Comparison of ENCODE assay signal across 8 mouse cellular contexts in the genomic region with DNA sequence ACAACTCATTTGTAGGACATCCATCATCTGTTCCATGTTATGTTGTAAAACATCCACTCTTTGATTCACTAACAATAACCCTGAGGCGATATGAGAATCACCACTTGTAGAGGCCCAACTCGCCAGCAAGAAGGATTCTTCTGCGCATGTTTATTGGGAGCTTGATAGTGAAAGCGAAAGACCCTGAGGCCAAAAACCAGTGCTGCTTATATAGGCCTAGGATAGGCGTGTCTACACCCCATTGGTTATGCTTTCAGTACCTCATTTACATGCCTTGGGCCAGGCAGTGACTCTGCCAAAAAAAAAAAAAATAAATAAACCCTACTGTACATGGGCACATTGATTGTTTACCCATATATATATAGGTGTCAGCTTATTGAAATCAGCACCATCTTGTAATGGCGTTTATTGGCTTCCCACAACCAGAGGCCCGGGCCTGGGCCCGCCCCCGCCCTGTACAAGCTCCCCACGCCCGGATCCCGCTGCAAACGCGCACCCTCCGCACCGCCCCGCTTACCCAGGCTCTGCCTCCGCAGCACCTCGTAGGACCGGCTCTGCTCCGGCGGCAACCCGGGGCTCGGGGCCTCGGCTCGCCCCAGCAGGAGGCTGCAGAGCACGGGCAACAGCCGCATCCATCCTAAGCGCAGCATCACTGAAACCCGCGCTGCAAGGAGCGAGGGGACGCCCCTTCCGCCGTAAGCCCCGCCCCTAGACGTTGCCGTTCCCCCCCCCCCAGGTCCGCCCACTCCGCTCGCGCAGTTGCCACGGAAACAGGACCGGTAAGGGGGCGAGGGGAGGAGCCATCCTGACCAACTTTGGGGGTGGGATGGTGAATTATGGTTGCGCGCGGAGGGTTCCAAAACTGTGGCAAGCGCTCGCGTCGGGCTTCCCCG. TPM values are rescaled to one million over a fixed set of nuclear protein-coding genes. Genes with fewer than 3 reads are reported as not detected.
A peak's percentile ranks its signal among the peaks of the same experiment; 100 is the strongest.
DNase-seq lines count a peak whose midpoint lies in the region; ATAC-seq and TF ChIP-seq lines count a peak whose summit lies in the region.

Gene 1500011B03Rik (minus strand): TSS at position 673 of the 893 bp plus-strand sequence.

- no peaks in the 10 kb centered on the region for H3K9me3 ChIP-seq in ES-E14 (ENCODE audit: control insufficient read depth, insufficient read depth, low read depth, low read length)
- no peaks in the 10 kb centered on the region; the same call in 1 of the 2 replicates for H3K9me3 ChIP-seq in forebrain, embryonic 15.5 days
- H3K9me3 ChIP-seq in lung, embryonic 15.5 days: no peaks in the 10 kb centered on the region

- TF ChIP-seq CTCF in olfactory bulb, adult 2 months (IDR thresholded peaks at IDR 0.05; ENCODE audit: insufficient read depth, low read depth, low read length): no peak

- in situ Hi-C loops in ES-E14 (cut with MboI; ENCODE audit: low sequenced_read_pairs in 2 of 2, unreplicated experiment in 2 of 2): no loop called here

- peak; percentile 91 for ATAC-seq in forebrain, embryonic 15.5 days (replicated peaks)
- ATAC-seq in lung, embryonic 15.5 days (ENCODE audit: borderline replicate concordance, extremely low read depth, low FRiP score, low TSS enrichment): peak; percentile 88

- 7% methylated on average over 52 of the region's 53 CpGs for WGBS in forebrain, embryonic 15.5 days
- WGBS in lung, embryonic 15.5 days: 9% methylated on average over 43 of the region's 53 CpGs
- WGBS in olfactory bulb, adult 2 months: 6% methylated on average over 52 of the region's 53 CpGs

- peak within 1 kb of the TSS; percentile 53 for H3K4me2 ChIP-seq in forebrain, embryonic 15.5 days (replicated peaks)
- H3K4me2 ChIP-seq in lung, embryonic 15.5 days: peak within 1 kb of the TSS; percentile 83

- no peaks in the 10 kb centered on the region for H3K27me3 ChIP-seq in forebrain, embryonic 15.5 days
- no peaks in the 10 kb centered on the region for H3K27me3 ChIP-seq in lung, embryonic 15.5 days

- peak within 1 kb of the TSS; percentile 71 for H3K27ac ChIP-seq in ES-E14 (ENCODE audit: insufficient read depth, low read depth, low read length, poor library complexity, severe bottlenecking)
- H3K27ac ChIP-seq in forebrain, embryonic 15.5 days (replicated peaks): peak within 1 kb of the TSS; percentile 83
- peak within 1 kb of the TSS; percentile 82 for H3K27ac ChIP-seq in lung, embryonic 15.5 days
- H3K27ac ChIP-seq in olfactory bulb, adult 2 months (ENCODE audit: insufficient read depth, low read depth, low read length): peak within 1 kb of the TSS; percentile 80

- peak; percentile 68 for DNase-seq in ES-E14 (ENCODE audit: low read depth, low spot score)
- DNase-seq in cerebellum, adult 18-20 months: peak; percentile 80
- DNase-seq in heart, postnatal 4 days: peak; percentile 78
- DNase-seq in layer of hippocampus, adult 8-10 months (ENCODE audit: low spot score in 2 of 2): peak; percentile 54 to 69
- DNase-seq in thymus, adult 18-20 months: peak; percentile 39 to 58

- peak within 1 kb of the TSS; percentile 95 for H3K9ac ChIP-seq in ES-E14 (ENCODE audit: insufficient read depth, low read depth, low read length, poor library complexity, severe bottlenecking)
- peak within 1 kb of the TSS; percentile 79 for H3K9ac ChIP-seq in forebrain, embryonic 15.5 days (replicated peaks)
- H3K9ac ChIP-seq in lung, embryonic 15.5 days: peak within 1 kb of the TSS; percentile 77

- peaks cover 8% of the 10 kb centered on the region for H3K36me3 ChIP-seq in ES-E14 (ENCODE audit: control insufficient read depth, insufficient read depth, low read length, poor library complexity, severe bottlenecking)
- H3K36me3 ChIP-seq in forebrain, embryonic 15.5 days: 0 out of 2 replicates have a peak, but pooled peaks cover 3% of the 10 kb centered on the region
- peaks cover 5% of the 10 kb centered on the region; the same call in 1 of the 2 replicates for H3K36me3 ChIP-seq in lung, embryonic 15.5 days

- peaks cover 2 to 19% of the 10 kb centered on the region in 2 experiments; a peak in 2 of 4 replicates for H3K4me1 ChIP-seq in ES-E14 (ENCODE audit: control insufficient read depth in 2 of 2, insufficient read depth in 2 of 2, low read length in 2 of 2, poor library complexity in 1 of 2)
- H3K4me1 ChIP-seq in forebrain, embryonic 15.5 days: peaks cover 15% of the 10 kb centered on the region
- peaks cover 14% of the 10 kb centered on the region; the same call in 1 of the 2 replicates for H3K4me1 ChIP-seq in lung, embryonic 15.5 days
- peaks cover 11% of the 10 kb centered on the region for H3K4me1 ChIP-seq in olfactory bulb, adult 2 months (ENCODE audit: control insufficient read depth, insufficient read depth, low read length)

- H3K4me3 ChIP-seq in ES-E14 (ENCODE audit: insufficient read depth in 1 of 2, low read depth in 1 of 2, low read length in 2 of 2, poor library complexity in 1 of 2, severe bottlenecking in 1 of 2): peak within 1 kb of the TSS; percentile 87 to 100
- H3K4me3 ChIP-seq in forebrain, embryonic 15.5 days: peak within 1 kb of the TSS; percentile 55
- peak within 1 kb of the TSS; percentile 80 for H3K4me3 ChIP-seq in lung, embryonic 15.5 days
- peak within 1 kb of the TSS; percentile 98 for H3K4me3 ChIP-seq in olfactory bulb, adult 2 months (ENCODE audit: insufficient read depth, low read depth, low read length)

- TF ChIP-seq POLR2A in olfactory bulb, adult 2 months (IDR thresholded peaks at IDR 0.05; ENCODE audit: insufficient read depth, low read depth, low read length): peak; percentile 62; the same call in 1 of the 2 replicates

TF ChIP-seq in ES-E14, 5 proteins besides CTCF, POLR2A, EP300 and RAD21:
- no peak for TF ChIP-seq HCFC1 (IDR thresholded peaks at IDR 0.05; ENCODE audit: borderline replicate concordance, insufficient read depth, low read length)
- no peak for TF ChIP-seq CHD2 (IDR thresholded peaks at IDR 0.05; ENCODE audit: low read depth, low read length)
- peak; percentile 59; the same call in 1 of the 2 replicates for TF ChIP-seq ZNF384 (IDR thresholded peaks at IDR 0.05; ENCODE audit: low read depth, low read length)
- TF ChIP-seq ZC3H11A (IDR thresholded peaks at IDR 0.05; ENCODE audit: borderline replicate concordance, low read depth, low read length): no peak
- no peak for TF ChIP-seq MAFK (IDR thresholded peaks at IDR 0.05; ENCODE audit: insufficient read depth, low read depth, low read length)
TF ChIP-seq in ES-E14: peak in this region for 1.

RNA-seq across cellular contexts. Expression of gene 1500011B03Rik, which starts in this region (rescaled TPM):
- total RNA-seq in ES-E14 (2012; rRNA removed): 103 and 139 TPM in 2 replicates
- 215 and 218 TPM in 2 replicates for polyA plus RNA-seq in forebrain, embryonic 15.5 days (2015; fragmentation: Nextera tagmentation; extraction: Ambion mirVana)
- total RNA-seq in heart, postnatal 4 days (2021): 10 to 100 TPM; 15.9 to 17.6 TPM
- total RNA-seq in layer of hippocampus, adult 8-10 months (2022): 100 to 1,000 TPM; 133 to 155 (median 137) TPM
- 76.5 and 76.8 TPM in 2 replicates for polyA plus RNA-seq in lung, embryonic 15.5 days (2015; fragmentation: Nextera tagmentation; extraction: Ambion mirVana)
- polyA plus RNA-seq in olfactory bulb, adult 2 months (2012; ENCODE audit: insufficient read depth, insufficient read length, low replicate concordance, missing spikeins): not detected in 2 replicates

Comparison
In these comparisons a context has a peak if more than half of its experiments do, and no peak if none do; other contexts are left out.
1. Peak in every context shown above with its lines: DNase-seq, ATAC-seq, H3K4me3 ChIP-seq and H3K27ac ChIP-seq.
2. RNA of gene 1500011B03Rik (polyA plus RNA-seq): 215 to 218 TPM in forebrain, embryonic 15.5 days and 76.5 to 76.8 TPM in lung, embryonic 15.5 days; not detected in olfactory bulb, adult 2 months; every median in the first group is over 10 times any median in the second.